Mouse (Mus musculus) MN1 (cell line): ENCODE results near the gene Gm49384.

ENCODE experiments used
- DNase-seq: peaks from one replicate; pipeline ENCODE4 v3.0.0-alpha.2; 2016; ENCODE audit warnings: low spot score

Gene Gm49384

DNA sequence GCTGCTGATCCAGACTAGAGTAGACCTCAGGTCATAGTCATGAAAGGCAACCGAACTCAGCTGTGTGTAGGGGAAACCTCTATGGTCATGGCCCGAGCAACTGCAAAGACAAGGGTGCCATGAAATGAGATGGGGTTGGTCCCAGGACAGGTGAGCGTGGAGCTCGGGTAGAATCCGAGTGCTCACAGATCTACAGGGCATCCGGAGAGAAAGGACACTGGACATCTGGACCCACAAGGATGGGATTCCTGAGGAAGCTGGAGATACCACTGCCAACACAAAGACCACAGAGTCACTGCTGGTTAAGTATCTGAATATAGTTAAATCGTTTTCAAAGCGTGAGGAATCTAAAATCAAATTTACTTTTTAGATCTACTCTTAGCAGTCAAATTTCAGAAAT, 3.3 kb upstream of the Gm49384 start:
- DNase-seq = no peak

- no peak for DNase-seq
These were observed 5.1 kb downstream of the Gm49384 start for GRCm38 (mm10) chr12:69198985-69199384.

DNA sequence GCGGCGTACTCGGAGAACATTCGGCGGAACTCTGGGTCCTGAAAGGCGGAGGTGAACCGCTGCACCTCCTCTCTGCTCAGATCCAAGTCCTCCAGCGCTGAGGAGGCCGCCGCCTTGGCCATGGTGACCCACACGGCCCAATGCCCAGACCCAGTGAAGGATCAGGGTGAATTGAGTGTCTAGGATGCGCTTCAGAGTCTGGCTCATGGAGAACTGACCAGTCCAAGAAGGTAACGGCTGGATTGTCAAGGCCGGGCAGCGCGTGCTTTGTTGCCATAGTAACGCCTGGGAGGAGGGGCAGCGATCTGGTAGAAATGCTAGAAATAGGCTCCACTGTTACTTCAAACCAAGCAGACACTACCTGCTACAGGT, 5.9 kb downstream of the Gm49384 start, which contains the start of gene Dnaaf2:
Dnaaf2 (minus strand) TSS at position 266 of the 372 bp plus-strand sequence.
- peak; percentile 96 for DNase-seq

DNA sequence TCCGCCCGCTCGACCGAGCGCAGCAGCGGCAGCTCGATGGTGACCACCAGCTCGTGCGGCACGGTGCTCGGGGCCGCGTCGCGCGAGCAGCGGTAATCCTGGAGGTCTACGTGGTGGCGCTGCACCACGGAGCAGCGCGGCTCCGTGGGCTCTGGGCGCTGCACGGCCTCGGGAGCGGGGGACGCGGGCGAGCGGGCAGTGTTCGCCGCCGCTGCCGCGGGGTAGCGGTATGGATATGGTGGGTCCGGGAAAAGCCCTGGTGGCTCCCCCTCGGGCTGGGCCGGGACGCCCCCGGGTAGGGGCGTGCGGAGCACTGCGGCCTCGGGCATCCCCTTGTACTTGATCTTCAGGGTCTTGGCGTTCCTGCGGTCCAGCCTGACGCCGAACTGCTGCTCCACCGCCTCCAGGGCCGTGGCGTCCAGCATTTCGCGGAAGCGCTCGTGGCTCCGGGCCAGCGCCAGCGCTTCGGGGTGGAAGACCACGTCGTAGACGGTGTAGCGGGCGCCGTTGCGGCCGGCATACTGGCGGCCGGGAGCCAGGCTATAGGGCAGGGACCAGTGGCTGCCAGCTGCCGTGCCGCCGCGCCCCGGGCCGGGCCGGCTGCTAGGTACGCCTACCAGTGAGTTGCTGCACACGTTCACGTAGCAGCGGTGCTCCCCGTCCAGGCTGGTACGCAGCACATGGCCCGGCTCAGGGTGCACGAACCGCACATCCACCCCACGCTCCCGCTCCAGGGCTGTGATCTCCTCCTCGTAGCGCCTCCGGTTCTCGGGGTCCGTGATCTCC, 6.5 kb downstream of the Gm49384 start:
- peak; percentile 83 for DNase-seq

- DNase-seq = peak; percentile 95
These were observed 7.4 kb downstream of the Gm49384 start, which contains the start of gene Gm49383 for GRCm38 (mm10) chr12:69196444-69197377. TSS of gene Gm49383 (minus strand) at chr12:69197104.

GRCm38 (mm10) chr12:69192637-69193036, 11.4 kb downstream of the Gm49384 start:
- no peak for DNase-seq

DNA sequence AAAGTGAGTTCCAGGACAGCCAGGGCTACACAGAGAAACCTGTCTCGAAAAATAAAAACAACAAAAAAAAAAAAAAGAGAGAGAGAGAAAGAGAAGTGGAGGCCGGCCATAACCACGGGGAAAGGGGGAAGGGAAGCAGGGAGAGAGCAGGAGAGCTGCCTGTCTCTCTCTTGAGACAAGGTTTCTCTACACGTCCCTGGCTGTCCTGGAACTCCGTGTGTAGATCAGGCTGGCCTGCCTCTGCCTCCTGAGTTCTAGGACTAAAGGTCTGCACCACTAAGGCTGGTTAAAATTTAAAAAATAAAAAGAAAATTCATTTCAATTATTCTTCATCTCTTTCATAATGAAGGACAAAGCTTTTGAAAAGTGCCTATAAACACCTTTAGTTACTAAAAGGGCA, 12.7 kb downstream of the Gm49384 start:
- no peak for DNase-seq

DNA sequence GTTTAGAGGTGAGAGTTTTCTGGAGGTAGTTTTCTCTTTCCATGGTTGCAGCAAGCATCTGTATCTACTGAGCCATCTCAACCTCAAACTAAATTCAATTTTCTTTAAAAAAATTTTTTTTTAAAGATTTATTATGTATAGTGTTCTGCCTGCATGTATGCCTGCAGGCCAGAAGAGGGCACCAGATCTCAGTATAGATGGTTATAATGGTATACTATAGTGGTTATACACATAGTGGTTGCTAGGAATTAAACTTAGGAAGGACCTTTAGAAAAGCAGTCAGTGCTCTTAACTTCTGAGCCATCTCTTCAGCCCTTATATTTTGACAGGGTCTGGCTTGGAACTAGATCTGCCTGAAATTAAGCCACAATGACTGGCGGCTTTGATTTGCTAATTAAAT, 13.5 kb downstream of the Gm49384 start:
- DNase-seq = no peak

DNA sequence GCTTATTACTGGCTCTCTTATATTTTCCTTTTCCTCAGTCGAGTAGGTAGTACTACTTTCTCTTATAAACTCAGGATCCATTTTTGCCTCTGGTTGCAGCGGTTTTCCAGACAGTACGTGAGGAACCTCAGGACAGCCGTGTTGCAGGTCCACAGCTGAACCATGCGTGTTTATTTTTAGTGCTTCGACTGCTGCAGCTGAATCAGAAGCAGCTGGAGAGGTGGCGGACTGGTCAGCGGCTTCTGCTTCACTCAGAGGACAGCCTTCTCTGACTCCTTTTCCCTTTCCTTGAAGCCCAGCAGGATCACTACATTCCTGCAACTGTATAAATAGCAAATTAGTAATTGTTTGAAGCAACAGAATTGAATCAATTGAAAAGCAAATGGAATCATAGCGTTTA, 14.0 kb downstream of the Gm49384 start:
- no peak for DNase-seq

- DNase-seq = no peak
These were observed 17.1 kb downstream of the Gm49384 start for GRCm38 (mm10) chr12:69186811-69187471.

DNA sequence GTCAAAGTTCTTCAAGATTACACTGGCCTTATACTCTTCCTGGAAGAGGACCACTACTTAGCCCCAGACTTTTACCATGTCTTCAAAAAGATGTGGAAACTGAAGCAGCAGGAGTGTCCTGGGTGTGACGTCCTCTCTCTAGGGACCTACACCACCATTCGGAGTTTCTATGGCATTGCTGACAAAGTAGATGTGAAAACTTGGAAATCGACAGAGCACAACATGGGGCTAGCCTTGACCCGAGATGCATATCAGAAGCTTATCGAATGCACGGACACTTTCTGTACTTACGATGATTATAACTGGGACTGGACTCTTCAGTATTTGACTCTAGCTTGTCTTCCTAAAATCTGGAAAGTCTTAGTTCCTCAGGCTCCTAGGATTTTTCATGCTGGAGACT, 18.7 kb downstream of the Gm49384 start:
- DNase-seq = no peak

GRCm38 (mm10) chr12:69184342-69185295, 19.4 kb downstream of the Gm49384 start:
- peak; percentile 64 for DNase-seq

GRCm38 (mm10) chr12:69183583-69184308, 20.3 kb downstream of the Gm49384 start, which contains the start of the genes Rpl36al and Mgat2:
TSS of gene Rpl36al (minus strand) at chr12:69184083.
TSS of gene Mgat2 (plus strand) at chr12:69184157.
- DNase-seq = peak; percentile 100

- no peak for DNase-seq
These were observed 22.3 kb downstream of the Gm49384 start for GRCm38 (mm10) chr12:69181800-69182199.

- DNase-seq = no peak
These were observed 24.7 kb downstream of the Gm49384 start for GRCm38 (mm10) chr12:69179371-69179770.

DNA sequence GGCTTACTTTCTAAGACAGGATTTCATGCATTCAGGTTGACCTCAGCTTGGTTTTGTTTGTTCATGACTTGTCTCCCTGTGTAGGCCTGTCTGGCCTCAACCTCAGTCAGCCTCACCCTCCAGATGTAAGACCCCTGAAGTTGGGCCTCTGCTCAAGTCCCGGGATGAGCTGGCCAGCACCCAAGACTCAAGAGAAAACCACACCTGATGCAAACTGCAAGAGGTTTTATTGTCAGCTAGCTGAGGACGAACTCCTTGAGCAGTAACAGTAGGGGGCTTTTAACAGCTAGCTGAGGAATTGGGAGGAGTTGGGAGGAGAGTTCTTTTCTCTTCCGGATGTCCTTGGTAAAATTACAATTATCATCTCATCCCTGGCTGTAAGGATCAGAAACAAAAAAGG, 26.5 kb downstream of the Gm49384 start:
- DNase-seq = no peak

- no peak for DNase-seq
These were observed 28.1 kb downstream of the Gm49384 start for GRCm38 (mm10) chr12:69175975-69176374.

DNA sequence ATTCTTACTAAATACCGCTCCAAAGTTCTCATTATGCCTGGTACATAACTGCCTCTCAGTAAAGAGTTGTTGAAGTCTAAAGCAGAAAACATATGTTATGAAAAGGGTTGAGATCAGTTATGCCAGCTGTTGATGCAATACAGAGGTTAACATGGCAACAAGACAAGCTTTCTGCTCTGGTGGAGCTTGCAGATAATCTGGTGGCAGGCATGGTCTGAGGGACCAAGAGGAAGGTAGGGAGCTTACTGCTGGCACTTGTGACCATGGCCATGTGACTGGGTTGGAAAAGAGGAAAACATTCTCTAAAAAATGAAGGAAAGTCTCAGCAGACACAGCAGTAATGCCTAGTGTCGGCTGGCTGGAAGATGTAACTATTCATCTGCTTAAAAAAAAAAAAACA, 32.8 kb downstream of the Gm49384 start:
- no peak for DNase-seq

DNA sequence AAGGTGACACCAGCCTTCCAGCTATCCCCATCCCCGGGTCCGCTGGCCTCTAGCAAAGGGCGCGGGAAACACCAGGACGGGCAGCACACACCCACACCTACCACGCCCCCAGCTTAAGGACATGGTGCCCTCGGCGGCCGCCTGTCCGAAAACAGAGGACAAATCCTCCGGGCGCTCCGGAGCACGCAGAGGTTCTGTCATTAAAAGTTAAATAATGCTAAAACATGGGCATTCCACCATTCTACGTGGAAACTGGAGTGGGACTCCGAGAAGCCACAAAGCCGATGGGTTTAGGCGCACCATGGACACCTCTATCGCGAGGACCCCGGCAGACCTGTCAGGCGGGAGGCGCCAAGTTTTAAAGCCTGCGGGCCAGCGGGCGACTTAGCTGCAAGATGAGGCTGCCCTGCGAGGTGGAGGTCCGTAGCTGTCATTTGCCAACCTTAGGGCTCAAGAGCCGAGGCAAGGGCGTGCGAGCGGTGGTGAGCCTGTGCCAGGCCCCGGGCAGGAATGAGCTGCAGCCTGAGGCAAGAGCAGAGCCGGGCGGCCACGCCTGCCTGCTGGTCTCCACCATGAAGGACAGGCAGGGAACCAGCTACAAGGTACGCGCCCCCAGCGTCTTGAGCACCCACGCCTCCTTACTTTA, 35.5 kb downstream of the Gm49384 start, which contains the start of gene Lrr1:
Lrr1 (plus strand) TSS at position 354 of the 646 bp plus-strand sequence.
- peak; percentile 89 for DNase-seq
